Mouse (Mus musculus): ENCODE measurements around the gene Il17ra.

DNA sequence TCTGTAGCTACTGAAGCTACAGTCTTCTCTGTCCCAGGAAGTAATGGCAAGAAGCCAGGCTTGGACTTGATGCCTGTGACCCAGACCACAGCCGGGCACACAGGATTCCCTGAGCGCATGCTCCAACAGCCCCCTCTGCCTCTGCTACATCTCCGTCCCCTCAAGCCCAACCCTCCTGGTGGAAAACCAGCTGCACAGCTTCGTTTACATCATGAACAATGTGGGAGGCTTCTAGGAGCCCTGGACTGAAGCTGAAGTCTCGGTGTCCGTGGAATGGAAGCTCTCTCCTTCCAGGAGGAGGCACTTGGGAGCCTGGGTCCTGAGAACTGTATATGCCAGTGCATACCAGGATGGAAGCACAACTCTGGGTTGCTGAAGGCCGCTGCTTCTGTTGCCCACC, 46.9 kb downstream of the Il17ra start:
- no peak for TF ChIP-seq EP300 (optimal IDR thresholded peaks at IDR 0.05)
- no peak for TF ChIP-seq CTCF (IDR thresholded peaks at IDR 0.05; ENCODE audit: low read depth)
